ENCODE assay signal across 13 mouse cellular contexts in the genomic region with DNA sequence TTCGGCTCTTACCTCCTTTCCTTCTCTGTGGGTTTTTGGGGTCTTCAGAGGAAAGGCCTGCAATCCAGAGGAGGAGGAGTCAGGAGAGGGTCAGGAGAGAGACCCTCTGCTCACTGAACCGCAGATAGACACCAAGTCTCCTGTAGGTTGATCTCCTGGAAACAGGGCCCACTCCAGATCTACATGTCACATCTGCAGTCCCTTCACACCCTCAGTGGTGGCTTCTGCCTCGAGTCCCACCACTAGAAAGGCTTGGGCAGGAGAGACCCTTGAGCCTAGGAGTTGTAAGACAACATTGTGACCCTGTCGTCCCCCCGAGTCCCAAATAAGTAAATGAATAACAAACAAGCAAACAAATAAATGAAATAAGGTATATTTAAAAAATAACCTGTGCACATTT.
A peak's percentile ranks its signal among the peaks of the same experiment; 100 is the strongest.
DNase-seq lines count a peak whose midpoint lies in the region; ATAC-seq and TF ChIP-seq lines count a peak whose summit lies in the region.
"Had no signal": no experiment of that assay in that cellular context is flagged by ENCODE, and none has a peak within 500 bp of the region (broad histone marks: within the 10 kb centered on the region; RNA-seq: fewer than 3 reads in every experiment).

No protein-coding gene starts in this region.

- no peaks in the 10 kb centered on the region for H3K36me3 ChIP-seq in intestine, embryonic 16.5 days (ENCODE audit: control insufficient read depth, insufficient read depth, low read length)
- no peaks in the 10 kb centered on the region for H3K36me3 ChIP-seq in intestine, embryonic 15.5 days
- H3K36me3 ChIP-seq in lung, postnatal 0 days (ENCODE audit: insufficient read depth, low read length), result no peaks in the 10 kb centered on the region
- H3K36me3 ChIP-seq in limb, embryonic 15.5 days, result no peaks in the 10 kb centered on the region
- H3K36me3 ChIP-seq in stomach, postnatal 0 days (ENCODE audit: control insufficient read depth, insufficient read depth, low read length), result no peaks in the 10 kb centered on the region
- H3K36me3 ChIP-seq in forebrain, embryonic 15.5 days, result no peaks in the 10 kb centered on the region
- H3K36me3 ChIP-seq: hindbrain, embryonic 15.5 days; liver, embryonic 15.5 days had no signal

- no peak for DNase-seq in lung, postnatal 0 days (ENCODE audit: low spot score)
- no peak for DNase-seq in lung, postnatal 10 days
- no peak for DNase-seq in stomach, postnatal 0 days (ENCODE audit: low spot score)
- DNase-seq: adrenal gland, postnatal 25 days; forebrain, postnatal 0 days; gastrocnemius, postnatal 25 days; kidney, postnatal 14 days had no signal

- TF ChIP-seq EP300 in lung, postnatal 0 days (IDR thresholded peaks at IDR 0.05), result no peak
- TF ChIP-seq EP300 in stomach, postnatal 0 days (optimal IDR thresholded peaks at IDR 0.05), result no peak

- TF ChIP-seq CTCF in lung, postnatal 0 days (IDR thresholded peaks at IDR 0.05), result no peak
- TF ChIP-seq CTCF in stomach, postnatal 0 days (IDR thresholded peaks at IDR 0.05; ENCODE audit: low read depth), result no peak

- peak overlapping the region; percentile 35; the same call in 1 of the 2 replicates for H3K27ac ChIP-seq in intestine, embryonic 16.5 days (ENCODE audit: low read length)
- H3K27ac ChIP-seq in intestine, embryonic 15.5 days, result no peak overlapping the region; the same call in 1 of the 2 replicates
- peak overlapping the region; percentile 81 for H3K27ac ChIP-seq in lung, postnatal 0 days (ENCODE audit: low read length)
- H3K27ac ChIP-seq in limb, embryonic 15.5 days, result 0 out of 2 replicates have a peak overlapping the region, but pooled peaks have one; percentile 38
- peak overlapping the region; percentile 18; the same call in 1 of the 2 replicates for H3K27ac ChIP-seq in stomach, postnatal 0 days (replicated peaks)
- H3K27ac ChIP-seq in forebrain, embryonic 15.5 days (replicated peaks), result no peak overlapping the region
- H3K27ac ChIP-seq: hindbrain, embryonic 15.5 days had no signal

- no peaks in the 10 kb centered on the region for H3K9me3 ChIP-seq in intestine, embryonic 16.5 days (ENCODE audit: control insufficient read depth, low read length)
- no peaks in the 10 kb centered on the region for H3K9me3 ChIP-seq in intestine, embryonic 15.5 days
- no peaks in the 10 kb centered on the region for H3K9me3 ChIP-seq in lung, postnatal 0 days (ENCODE audit: low read length)
- no peaks in the 10 kb centered on the region for H3K9me3 ChIP-seq in limb, embryonic 15.5 days
- H3K9me3 ChIP-seq in stomach, postnatal 0 days (ENCODE audit: control insufficient read depth, low read length), result no peaks in the 10 kb centered on the region
- H3K9me3 ChIP-seq in forebrain, embryonic 15.5 days, result no peaks in the 10 kb centered on the region
- H3K9me3 ChIP-seq: hindbrain, embryonic 15.5 days; liver, embryonic 15.5 days had no signal

- peaks cover 31% of the 10 kb centered on the region for H3K4me1 ChIP-seq in intestine, embryonic 16.5 days (ENCODE audit: control insufficient read depth, insufficient read depth, low read length)
- peaks cover 42% of the 10 kb centered on the region for H3K4me1 ChIP-seq in intestine, embryonic 15.5 days (replicated peaks)
- peaks cover 18% of the 10 kb centered on the region; the same call in 1 of the 2 replicates for H3K4me1 ChIP-seq in lung, postnatal 0 days (ENCODE audit: insufficient read depth, low read depth, low read length)
- H3K4me1 ChIP-seq in limb, embryonic 15.5 days, result peaks cover 64% of the 10 kb centered on the region
- H3K4me1 ChIP-seq in stomach, postnatal 0 days (replicated peaks; ENCODE audit: control insufficient read depth, insufficient read depth), result peaks cover 7% of the 10 kb centered on the region
- peaks cover 27% of the 10 kb centered on the region for H3K4me1 ChIP-seq in forebrain, embryonic 15.5 days

- H3K9ac ChIP-seq in intestine, embryonic 16.5 days (ENCODE audit: low read depth, low read length), result no peak overlapping the region
- no peak overlapping the region for H3K9ac ChIP-seq in intestine, embryonic 15.5 days
- no peak overlapping the region for H3K9ac ChIP-seq in lung, postnatal 0 days (replicated peaks; ENCODE audit: low read depth)
- no peak overlapping the region for H3K9ac ChIP-seq in limb, embryonic 15.5 days
- no peak overlapping the region for H3K9ac ChIP-seq in stomach, postnatal 0 days (ENCODE audit: low read length)
- H3K9ac ChIP-seq in forebrain, embryonic 15.5 days (replicated peaks), result no peak overlapping the region
- H3K9ac ChIP-seq: forebrain, postnatal 0 days; hindbrain, embryonic 15.5 days; liver, embryonic 15.5 days had no signal

- no peaks in the 10 kb centered on the region for H3K27me3 ChIP-seq in intestine, embryonic 16.5 days (replicated peaks; ENCODE audit: control insufficient read depth, insufficient read depth, low read length)
- no peaks in the 10 kb centered on the region for H3K27me3 ChIP-seq in intestine, embryonic 15.5 days (replicated peaks)
- no peaks in the 10 kb centered on the region for H3K27me3 ChIP-seq in lung, postnatal 0 days (replicated peaks; ENCODE audit: insufficient read depth, low read length)
- H3K27me3 ChIP-seq in limb, embryonic 15.5 days, result no peaks in the 10 kb centered on the region
- no peaks in the 10 kb centered on the region for H3K27me3 ChIP-seq in stomach, postnatal 0 days (ENCODE audit: control insufficient read depth, insufficient read depth, low read length)
- no peaks in the 10 kb centered on the region for H3K27me3 ChIP-seq in forebrain, embryonic 15.5 days
- H3K27me3 ChIP-seq: hindbrain, embryonic 15.5 days; liver, embryonic 15.5 days had no signal

- ATAC-seq in intestine, embryonic 16.5 days, result no peak
- ATAC-seq in intestine, embryonic 15.5 days, result no peak
- no peak for ATAC-seq in lung, postnatal 0 days
- no peak for ATAC-seq in limb, embryonic 15.5 days (ENCODE audit: insufficient number of reproducible peaks, low FRiP score, low TSS enrichment, low read depth)
- ATAC-seq in stomach, postnatal 0 days (ENCODE audit: low FRiP score, low TSS enrichment), result no peak
- ATAC-seq in forebrain, embryonic 15.5 days (replicated peaks), result no peak
- ATAC-seq: forebrain, postnatal 0 days had no signal

- H3K4me3 ChIP-seq in intestine, embryonic 16.5 days (ENCODE audit: low read length), result no peak overlapping the region
- no peak overlapping the region for H3K4me3 ChIP-seq in intestine, embryonic 15.5 days (replicated peaks)
- H3K4me3 ChIP-seq in lung, postnatal 0 days (ENCODE audit: low read depth, low read length), result no peak overlapping the region
- no peak overlapping the region for H3K4me3 ChIP-seq in limb, embryonic 15.5 days
- no peak overlapping the region for H3K4me3 ChIP-seq in stomach, postnatal 0 days (ENCODE audit: low read depth, low read length)
- no peak overlapping the region for H3K4me3 ChIP-seq in forebrain, embryonic 15.5 days
- H3K4me3 ChIP-seq: hindbrain, embryonic 15.5 days; liver, embryonic 15.5 days had no signal

- 85% methylated on average over 5 of the region's 5 CpGs for WGBS in intestine, embryonic 16.5 days
- 87% methylated on average over 5 of the region's 5 CpGs for WGBS in intestine, embryonic 15.5 days
- 90% methylated on average over 5 of the region's 5 CpGs for WGBS in lung, postnatal 0 days
- 85% methylated on average over 5 of the region's 5 CpGs for WGBS in limb, embryonic 15.5 days
- 88% methylated on average over 5 of the region's 5 CpGs for WGBS in stomach, postnatal 0 days
- 91% methylated on average over 5 of the region's 5 CpGs for WGBS in forebrain, embryonic 15.5 days

- no peak overlapping the region for H3K4me2 ChIP-seq in intestine, embryonic 16.5 days (ENCODE audit: low read depth, low read length)
- no peak overlapping the region for H3K4me2 ChIP-seq in intestine, embryonic 15.5 days (replicated peaks)
- no peak overlapping the region for H3K4me2 ChIP-seq in lung, postnatal 0 days (replicated peaks; ENCODE audit: low read depth, low read length)
- no peak overlapping the region for H3K4me2 ChIP-seq in limb, embryonic 15.5 days
- no peak overlapping the region for H3K4me2 ChIP-seq in stomach, postnatal 0 days (replicated peaks; ENCODE audit: low read depth)
- no peak overlapping the region for H3K4me2 ChIP-seq in forebrain, embryonic 15.5 days (replicated peaks)
- H3K4me2 ChIP-seq: hindbrain, embryonic 15.5 days had no signal

Comparison
In these comparisons a context has a peak if more than half of its experiments do, and no peak if none do; other contexts are left out.
1. H3K27ac ChIP-seq: peak in intestine, embryonic 16.5 days (single experiment), lung, postnatal 0 days (single experiment), limb, embryonic 15.5 days (single experiment) and stomach, postnatal 0 days (single experiment); none in intestine, embryonic 15.5 days (single experiment) and forebrain, embryonic 15.5 days (single experiment).